Mouse (Mus musculus): Measurements from ENCODE around the gene Fcgbp.
"Not testable (repeated sequence)": the region's sequence is repeated elsewhere in the genome, so short reads cannot be mapped to it uniquely, and the experiment has no call there.

Gene Fcgbp

GRCm38 (mm10) chr7:28149841-28150240, 78.8 kb downstream of the Fcgbp start:
- DNase-seq (ENCODE audit: low read depth, low spot score): no peak

GRCm38 (mm10) chr7:28151584-28152221, 80.7 kb downstream of the Fcgbp start:
- DNase-seq (ENCODE audit: low read depth, low spot score): no peak

DNA sequence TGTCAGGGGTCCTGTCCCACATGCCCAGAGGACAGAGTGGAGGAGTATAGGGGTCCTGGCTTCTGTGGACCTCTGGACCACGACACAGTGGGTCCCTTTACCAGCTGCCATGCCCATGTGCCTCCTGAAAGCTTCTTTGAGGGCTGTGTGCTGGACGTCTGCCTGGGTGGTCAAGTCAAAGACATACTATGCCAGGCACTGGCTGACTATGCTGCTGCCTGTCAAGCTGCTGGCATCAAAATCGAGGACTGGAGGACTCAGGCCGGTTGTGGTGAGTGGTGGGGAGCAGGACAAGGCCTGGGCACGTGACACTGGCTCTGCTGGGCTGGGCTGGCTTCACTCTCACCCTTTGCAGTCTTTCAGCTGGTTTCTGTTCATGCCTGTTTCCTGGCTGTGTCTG, 82.6 kb downstream of the Fcgbp start:
- DNase-seq (ENCODE audit: low read depth, low spot score): not testable (repeated sequence)

DNA sequence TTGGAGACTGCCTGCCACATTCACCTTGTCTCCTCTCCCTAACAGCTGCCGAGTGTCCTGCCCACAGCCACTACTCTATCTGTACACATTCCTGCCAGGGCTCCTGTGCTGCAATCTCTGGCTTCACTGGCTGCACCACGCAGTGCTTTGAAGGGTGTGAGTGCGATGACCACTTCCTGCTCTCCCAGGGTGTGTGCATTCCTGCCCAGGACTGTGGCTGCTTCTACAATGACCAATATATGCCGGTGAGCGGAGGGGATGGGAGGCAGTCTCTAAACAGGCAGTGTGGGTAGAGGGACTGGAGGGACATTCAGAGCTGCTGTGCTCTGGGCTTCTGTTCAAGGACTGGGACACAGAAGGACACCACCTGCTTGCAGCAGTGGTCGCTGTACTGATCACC, 88.3 kb downstream of the Fcgbp start:
- no peak for DNase-seq (ENCODE audit: low read depth, low spot score)

GRCm38 (mm10) chr7:28159893-28160292, 88.9 kb downstream of the Fcgbp start:
- no peak for DNase-seq (ENCODE audit: low read depth, low spot score)

- DNase-seq (ENCODE audit: low read depth, low spot score): no peak
Observed at GRCm38 (mm10) chr7:28161163-28161749, 90.2 kb downstream of the Fcgbp start.

DNA sequence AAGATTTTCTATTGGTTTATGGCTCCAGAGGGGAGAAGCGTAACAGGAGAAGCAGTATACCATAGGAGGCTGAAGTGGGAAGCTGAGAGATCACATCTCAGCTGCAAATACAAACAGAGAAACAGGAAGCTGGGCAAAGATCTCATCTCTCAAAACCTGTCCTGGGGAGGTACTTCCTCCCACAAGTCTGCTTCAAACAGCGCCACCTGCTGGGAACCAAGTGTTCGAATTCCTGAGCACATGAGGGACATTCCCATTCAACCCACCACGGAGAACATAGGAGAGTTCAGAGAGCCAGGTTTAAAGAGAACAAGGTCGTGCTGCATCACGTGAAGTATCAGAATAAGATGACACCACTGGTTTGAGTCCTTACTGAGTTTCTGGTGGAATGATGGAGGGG, 94.4 kb downstream of the Fcgbp start:
- no peak for DNase-seq (ENCODE audit: low read depth, low spot score)

DNA sequence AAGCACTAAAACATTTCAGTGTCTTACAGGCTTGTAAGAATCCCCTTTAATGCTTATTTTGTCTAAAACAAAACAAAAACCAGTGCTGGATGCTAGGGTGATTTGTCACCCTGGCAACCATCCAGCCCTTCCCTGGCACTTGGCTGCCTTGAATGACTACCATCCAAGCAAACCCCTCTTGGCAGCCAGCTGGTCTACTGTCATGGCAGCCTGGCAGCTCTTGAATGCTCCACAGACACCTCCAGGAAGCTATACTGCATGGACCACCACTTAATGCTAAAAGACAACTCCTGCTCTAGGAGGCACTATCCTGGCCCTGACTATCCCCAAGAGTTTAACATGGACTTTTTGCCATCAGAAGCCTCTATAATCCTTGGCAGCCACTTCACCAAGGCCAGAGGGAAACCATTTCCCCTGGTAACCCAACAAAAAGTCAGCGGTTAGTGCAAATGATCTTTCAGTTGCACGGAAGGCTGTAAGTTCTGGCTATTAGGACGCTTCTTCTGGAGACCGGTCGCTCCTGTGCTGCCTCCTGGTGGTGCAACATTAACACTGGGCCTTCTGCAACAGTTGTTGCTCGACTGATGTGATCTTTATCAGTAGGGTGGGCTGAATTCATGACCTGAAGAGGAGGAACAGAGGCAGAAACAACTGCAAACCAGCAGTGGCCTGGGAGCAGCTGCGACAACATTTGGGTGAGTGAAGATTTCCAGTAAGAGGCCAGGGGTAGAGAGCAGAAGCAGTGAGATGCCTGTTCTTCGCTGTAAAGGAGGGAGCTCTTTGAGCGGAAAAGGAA, 97.5 kb downstream of the Fcgbp start:
- no peak for DNase-seq (ENCODE audit: low read depth, low spot score)

DNA sequence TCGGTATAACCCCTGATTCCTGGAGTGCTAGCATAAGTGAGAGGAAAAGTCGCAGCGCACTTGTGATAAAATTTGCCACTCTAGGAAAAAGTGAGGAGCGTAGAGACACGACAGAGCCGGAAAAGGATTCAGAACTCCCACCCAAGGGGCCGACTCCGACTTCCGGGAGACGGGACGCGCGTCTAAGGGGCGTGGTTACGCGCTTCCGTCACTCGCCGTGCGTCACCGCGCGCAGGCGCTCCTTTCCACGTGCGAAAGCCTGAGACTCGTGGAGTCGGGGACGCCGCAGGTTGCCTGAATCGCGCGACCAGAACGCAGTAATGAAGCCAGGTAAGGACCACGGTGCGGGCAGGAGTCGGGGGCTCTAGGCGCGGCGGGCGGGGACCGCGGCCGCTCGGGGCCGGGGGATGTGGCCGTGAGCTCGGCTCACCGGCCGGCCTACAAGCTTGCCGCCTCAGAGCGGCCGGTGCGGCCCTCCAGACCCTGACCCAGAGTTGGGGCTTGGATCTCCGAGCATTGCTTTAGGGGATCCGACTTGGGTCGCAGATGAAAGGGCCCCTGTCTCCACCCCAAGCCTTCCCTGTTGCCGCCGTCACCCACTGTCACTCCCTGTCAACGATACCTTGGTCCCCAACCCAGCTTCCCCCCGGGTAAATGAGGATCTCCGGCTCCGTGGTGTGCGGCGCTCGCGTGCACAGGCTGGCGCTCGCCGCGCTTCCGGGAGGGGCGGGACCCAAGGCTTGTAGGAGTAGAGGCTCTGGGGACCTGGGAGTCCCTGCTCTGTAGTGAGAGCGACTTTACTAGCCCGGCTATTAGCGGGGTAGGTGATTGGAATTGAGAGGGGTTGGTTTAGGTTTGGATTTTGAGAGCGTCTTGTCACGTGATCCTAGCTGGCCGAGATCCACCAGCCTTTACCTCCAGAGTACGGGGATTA, 98.7 kb downstream of the Fcgbp start, which contains the start of gene Fbl:
Gene Fbl, plus strand, starts transcription at position 222 of the 934 bp plus-strand sequence.
- peak; percentile 81 for DNase-seq (ENCODE audit: low read depth, low spot score)
